Mouse (Mus musculus) adrenal gland (tissue): Measurements from ENCODE around the gene Gm10273.
"Not testable (repeated sequence)": the region's sequence is repeated elsewhere in the genome, so short reads cannot be mapped to it uniquely, and the experiment has no call there.

Experiments
- intact Hi-C: fragments of 180-260 bp; cut with DNase I; formaldehyde crosslinking; loops from one replicate; pipeline ENCODE4 v1.15.1; 2025
- long read RNA-seq, 2 experiments: library from polyadenylated mRNA; unstranded; transcript quantifications; one replicate each; pipeline ENCODE4 v2.0.0; 2020; ENCODE audit warnings: borderline replicate concordance in 1 of 2; ENCODE audit not compliant: insufficient replicate concordance in 1 of 2

Gene Gm10273
- long read RNA-seq, experiment 1, partial matches to known transcripts = 0 of 2 reads
- long read RNA-seq, experiment 1, other reads (novel, unspliced or antisense) = 0 of 2 reads
- long read RNA-seq, experiment 2, partial matches to known transcripts = 0 of 1 reads
- long read RNA-seq, experiment 2, other reads (novel, unspliced or antisense) = 0 of 1 reads

GRCm38 (mm10) chr10:59395461-59395860 is at the start of gene Gm10273:
Gene Gm10273, plus strand, starts transcription at chr10:59395632.
- intact Hi-C loops = not testable (repeated sequence)

DNA sequence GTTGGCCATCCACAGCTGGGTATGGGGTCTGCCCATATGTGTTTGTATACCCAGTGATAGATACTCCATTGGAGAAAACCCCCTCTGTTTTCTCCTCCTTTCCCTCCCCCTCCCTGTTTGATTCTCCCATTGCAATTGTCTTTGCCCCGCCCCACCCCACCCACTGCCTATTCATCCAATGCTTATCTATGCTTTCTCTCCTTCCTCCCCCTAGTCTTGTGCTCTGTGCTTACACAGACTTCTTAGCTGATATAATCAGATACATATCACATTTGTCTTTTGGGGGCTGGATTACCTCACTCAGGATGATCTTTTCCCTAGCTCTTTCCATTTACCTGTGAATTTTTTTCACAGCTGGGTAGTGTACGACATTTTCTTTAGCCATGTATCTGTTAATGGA is 48.9 kb upstream of the Gm10273 start:
- intact Hi-C loops = no loop called here

- intact Hi-C loops = no loop called here
Measured at GRCm38 (mm10) chr10:59348200-59348599, 47.2 kb upstream of the Gm10273 start.

DNA sequence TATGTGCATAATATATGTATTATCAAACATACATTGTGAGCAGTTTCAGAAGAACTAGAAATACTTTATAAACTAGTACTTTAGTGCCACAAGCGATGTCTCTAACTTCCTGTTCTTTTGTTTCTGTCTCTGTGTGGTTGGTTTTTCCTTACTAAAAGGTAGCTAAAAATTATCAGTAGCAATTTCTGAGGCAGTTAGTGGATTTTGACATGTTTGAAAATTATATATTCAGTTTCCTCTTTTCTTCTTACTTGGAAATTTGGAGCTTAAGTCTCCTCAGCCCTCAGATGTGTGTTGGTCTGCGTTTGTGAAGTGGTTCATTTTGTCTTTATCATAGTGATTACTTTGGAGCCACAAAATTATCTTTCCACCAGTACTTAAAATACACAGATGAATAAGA is 45.9 kb upstream of the Gm10273 start:
- intact Hi-C loops = no loop called here

GRCm38 (mm10) chr10:59353065-59353464 is 42.4 kb upstream of the Gm10273 start:
- intact Hi-C loops = loop anchor here (10.0 kb wide), 1 partner anchor 188 kb away; no protein-coding TSS in a partner anchor

DNA sequence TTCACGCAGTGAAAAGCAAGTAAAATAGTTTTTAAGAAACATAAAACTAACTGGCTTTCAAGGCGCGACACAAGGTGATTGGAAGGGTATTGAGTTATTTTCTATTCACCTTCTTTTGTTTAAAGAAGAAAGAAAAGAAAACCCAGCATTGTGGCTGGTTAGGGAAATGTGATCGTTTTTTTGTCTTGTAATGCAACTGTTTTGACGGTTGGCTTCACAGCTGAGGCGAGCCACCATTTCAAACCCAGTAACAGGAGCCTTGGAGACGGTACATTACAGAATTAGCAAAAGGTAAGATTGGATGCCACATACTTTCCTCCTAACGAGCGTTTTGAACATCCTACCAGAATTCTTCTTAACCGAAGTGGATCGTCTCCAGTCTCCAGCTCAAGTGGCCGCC is 41.3 kb upstream of the Gm10273 start:
- intact Hi-C loops = loop anchor here (10.0 kb wide), 1 partner anchor 189 kb away; no protein-coding TSS in a partner anchor

DNA sequence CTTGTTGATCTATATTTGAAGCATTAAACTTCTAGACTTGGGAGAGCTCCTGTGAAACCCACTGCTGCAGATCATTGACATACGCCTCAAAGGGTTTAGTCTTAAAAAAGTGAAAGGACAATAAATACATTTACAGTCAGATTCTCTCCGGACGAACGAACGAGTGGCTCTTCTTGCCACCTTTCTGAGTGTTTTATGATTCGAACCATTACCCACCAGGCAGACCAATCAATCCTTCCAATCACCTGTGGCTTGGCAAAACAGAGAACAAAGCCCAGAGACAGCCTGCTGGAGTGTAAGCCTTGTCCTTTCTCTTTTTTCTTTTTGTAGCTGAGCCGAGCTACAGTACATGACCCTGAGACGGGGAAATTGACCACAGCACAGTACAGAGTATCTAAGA is 40.4 kb upstream of the Gm10273 start:
- intact Hi-C loops = loop anchor here (5.0 to 10.0 kb wide), 3 partner anchors 43 to 190 kb away; no protein-coding TSS in a partner anchor

DNA sequence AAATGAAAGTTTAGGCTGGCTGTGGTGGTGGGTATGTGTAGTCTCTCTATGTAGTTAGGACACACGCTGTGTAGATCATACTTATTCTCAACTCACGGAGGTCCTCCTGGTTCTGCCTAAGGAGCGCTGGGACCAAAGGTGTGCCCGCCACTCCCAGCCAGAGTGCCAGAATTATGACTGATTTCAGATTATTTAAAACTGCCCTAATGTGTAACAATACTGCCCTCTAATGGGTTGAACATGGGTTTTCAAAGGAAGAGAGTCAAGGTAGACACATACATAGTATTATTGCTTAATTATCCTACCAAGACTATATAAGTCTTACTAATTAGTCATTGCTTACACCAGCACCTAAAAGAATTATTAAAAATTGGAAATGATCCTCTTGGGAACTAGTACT is 36.7 kb upstream of the Gm10273 start:
- intact Hi-C loops = loop anchor here (5.0 to 10.0 kb wide), 3 partner anchors 46 to 194 kb away; no protein-coding TSS in a partner anchor

DNA sequence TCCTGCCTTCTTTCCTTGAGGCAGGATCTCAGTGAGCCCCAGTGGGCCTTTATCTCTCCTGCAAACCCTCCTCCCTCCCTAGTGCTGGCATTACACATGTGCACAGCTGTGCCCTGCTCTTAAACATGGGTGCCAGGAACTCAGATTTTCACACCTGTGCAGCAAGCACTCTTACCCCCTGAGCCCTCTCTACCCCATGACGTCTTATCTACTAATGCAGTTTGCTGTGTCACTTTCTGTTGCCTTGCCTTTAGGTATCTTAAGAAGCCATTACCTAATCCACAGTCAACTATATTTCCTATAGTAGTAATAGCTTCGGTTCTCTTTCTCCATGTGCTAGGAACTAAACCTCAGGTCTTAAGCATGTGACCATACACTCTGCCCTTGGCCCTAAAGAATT is 32.2 kb upstream of the Gm10273 start:
- intact Hi-C loops = no loop called here

DNA sequence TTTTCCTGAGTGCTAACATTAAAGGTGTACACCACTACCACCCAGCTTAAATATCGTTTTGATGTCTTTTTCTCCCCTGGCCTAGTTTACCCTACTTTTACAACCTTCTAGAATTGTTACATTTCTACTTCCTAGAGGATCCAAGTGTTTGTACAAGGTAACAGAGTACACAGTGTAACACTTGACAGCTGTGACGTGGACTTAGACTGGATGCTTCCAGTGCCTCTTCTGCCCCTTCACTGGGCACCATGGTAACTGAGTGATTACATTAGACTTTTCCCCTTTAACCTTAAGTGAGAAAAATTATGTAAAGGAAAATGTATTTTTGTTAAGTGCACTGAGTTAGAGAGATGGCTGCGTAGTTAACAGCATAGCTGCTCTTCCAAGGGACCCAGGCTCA is 30.9 kb upstream of the Gm10273 start:
- intact Hi-C loops = no loop called here

- intact Hi-C loops = no loop called here
Measured at GRCm38 (mm10) chr10:59365804-59366589, 29.4 kb upstream of the Gm10273 start.

DNA sequence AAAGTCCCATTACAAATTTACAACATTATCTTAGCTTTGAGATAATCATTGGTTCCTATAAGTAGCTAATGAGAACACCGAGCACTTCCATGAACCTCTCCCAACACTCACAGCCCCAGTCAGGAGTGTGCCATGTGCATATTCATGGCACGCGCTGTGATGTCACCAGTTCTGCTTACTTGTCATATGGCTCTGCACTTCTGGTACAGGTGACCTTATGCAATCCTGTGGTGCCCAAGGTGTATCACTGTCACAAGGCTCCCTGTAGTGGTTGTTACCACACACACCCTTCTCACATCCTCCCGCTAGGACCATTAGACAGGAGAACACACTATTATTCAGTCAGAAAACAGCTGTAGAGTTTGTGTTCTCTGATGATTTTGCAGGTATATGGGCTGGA is 28.7 kb upstream of the Gm10273 start:
- intact Hi-C loops = no loop called here

- intact Hi-C loops = no loop called here
Measured at GRCm38 (mm10) chr10:59367206-59367605, 28.2 kb upstream of the Gm10273 start.

GRCm38 (mm10) chr10:59368729-59369128 is 26.7 kb upstream of the Gm10273 start:
- intact Hi-C loops = no loop called here

DNA sequence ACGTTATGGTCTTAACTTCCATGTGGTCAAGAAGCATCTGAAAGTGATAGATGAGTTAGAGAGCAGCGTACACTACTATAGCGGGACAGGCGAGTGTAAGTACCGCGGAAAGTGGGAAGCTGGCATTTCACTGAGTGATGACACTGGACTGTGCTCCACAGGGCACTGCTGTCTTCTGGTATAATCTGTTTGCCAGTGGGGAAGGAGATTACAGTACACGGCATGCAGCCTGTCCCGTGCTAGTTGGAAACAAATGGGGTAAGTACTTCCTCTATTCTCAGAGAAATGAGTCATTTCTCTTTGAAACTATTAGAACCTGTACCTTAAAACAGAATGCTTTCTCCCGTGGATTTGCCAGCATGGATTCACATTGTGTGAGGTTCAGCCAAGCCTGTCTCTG is 26.0 kb upstream of the Gm10273 start:
- intact Hi-C loops = no loop called here

GRCm38 (mm10) chr10:59377906-59378305 is 17.5 kb upstream of the Gm10273 start:
- intact Hi-C loops = no loop called here

DNA sequence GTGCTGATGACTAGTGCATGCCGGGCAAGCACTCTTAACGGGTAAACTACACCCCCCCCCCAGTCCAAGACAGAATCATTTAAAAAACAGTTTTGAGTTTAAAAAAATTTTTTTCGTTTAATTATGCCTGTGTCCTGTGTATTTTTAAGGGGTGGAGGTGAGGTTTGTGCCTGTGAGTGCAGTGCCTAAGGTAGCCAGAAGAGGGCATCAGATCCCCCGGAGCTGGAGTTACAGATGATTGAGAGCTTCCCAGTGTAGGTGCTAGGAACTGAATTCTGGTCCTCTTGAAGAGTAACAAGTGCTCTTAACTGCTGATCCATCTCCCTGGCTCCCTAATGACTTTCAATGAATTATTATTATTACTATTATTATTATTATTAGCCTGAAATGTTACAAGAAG is 16.7 kb upstream of the Gm10273 start:
- intact Hi-C loops = no loop called here

GRCm38 (mm10) chr10:59379927-59380326 is 15.5 kb upstream of the Gm10273 start:
- intact Hi-C loops = no loop called here

- intact Hi-C loops = no loop called here
Measured at GRCm38 (mm10) chr10:59380411-59380821, 15.0 kb upstream of the Gm10273 start.

DNA sequence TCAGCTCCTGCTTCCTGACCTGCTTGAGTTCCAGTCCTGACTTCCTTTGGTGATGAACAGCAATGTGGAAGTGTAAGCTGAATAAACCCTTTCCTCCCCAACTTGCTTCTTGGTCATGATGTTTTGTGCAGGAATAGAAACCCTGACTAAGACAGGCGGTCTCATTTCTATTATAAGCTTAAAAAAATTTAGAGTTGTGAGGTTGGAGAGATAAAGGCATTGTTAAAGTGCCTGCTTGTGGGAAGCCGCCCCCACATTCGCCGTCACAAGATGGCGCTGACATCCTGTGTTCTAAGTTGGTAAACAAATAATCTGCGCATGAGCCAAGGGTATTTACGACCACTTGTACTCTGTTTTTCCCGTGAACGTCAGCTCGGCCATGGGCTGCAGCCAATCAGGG is 13.9 kb upstream of the Gm10273 start:
- intact Hi-C loops = not testable (repeated sequence)

- intact Hi-C loops = no loop called here
Measured at GRCm38 (mm10) chr10:59386951-59387350, 8.5 kb upstream of the Gm10273 start.

DNA sequence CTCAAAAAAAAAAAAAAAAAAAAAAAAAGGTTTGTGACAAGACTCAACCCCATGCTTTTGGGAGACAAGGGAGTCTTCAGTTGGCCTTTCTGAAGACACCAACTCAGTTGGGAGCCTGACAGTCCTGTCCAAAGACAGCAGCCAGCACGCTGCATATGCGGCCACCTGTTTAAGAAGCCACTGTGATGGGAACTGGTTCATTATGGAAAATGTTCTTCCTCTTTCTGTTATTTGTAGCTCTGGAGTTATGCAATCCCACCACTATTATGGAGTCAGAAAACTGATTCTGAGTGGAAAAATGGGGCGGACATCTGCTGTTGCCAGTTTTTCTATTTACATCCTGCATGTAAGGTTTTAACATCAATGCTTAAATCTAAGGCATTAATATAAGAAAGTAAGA is 5.8 kb upstream of the Gm10273 start:
- intact Hi-C loops = no loop called here

DNA sequence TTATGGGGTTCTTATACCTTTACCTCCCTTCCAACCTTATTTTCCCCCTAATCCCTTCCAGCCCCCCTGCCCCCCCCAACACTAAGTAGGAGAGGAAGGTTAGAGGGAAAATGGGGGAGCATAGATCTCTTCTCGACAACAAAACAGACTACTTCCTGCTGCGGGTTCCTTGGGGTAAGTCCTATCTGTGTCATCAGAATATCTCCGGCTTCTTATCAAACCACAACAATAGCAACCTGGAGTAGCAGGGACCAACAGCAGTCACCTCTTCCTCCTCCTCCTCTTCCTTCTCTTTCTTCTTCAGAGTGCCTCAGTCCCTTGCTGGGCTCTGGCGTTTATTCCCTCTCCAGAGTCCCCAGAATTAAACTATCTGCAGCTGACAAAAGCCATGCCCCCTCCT is 3.5 kb upstream of the Gm10273 start:
- intact Hi-C loops = no loop called here
